In genomic region chr5:129208279-129208678, GRCm38 (mm10) we compare ENCODE assay signal across 26 mouse cellular contexts.
"Had no signal": no experiment of that assay in that cellular context is flagged by ENCODE, and none has a peak within 500 bp of the region (broad histone marks: within the 10 kb centered on the region; RNA-seq: fewer than 3 reads in every experiment).

No protein-coding gene starts in this region.

- H3K36me3 ChIP-seq: heart, embryonic 10.5 days; heart, embryonic 12.5 days; hindbrain, embryonic 10.5 days; hindbrain, embryonic 12.5 days; intestine, embryonic 15.5 days; limb, embryonic 10.5 days; limb, embryonic 12.5 days; liver, embryonic 13.5 days; liver, embryonic 15.5 days had no signal

- ATAC-seq: hindbrain, embryonic 16.5 days; inflammation-experienced regulatory T-cells, adult 6 months; intestine, embryonic 15.5 days; intestine, postnatal 0 days; liver, postnatal 0 days had no signal

- H3K9ac ChIP-seq: heart, embryonic 12.5 days; hindbrain, embryonic 12.5 days; hindbrain, embryonic 14.5 days; intestine, embryonic 15.5 days; limb, embryonic 12.5 days; liver, embryonic 13.5 days; liver, embryonic 15.5 days; liver, postnatal 0 days had no signal

- H3K27ac ChIP-seq: gastrocnemius, adult 2 months; heart, embryonic 10.5 days; hindbrain, embryonic 10.5 days; hindbrain, embryonic 12.5 days; hindbrain, embryonic 14.5 days; intestine, embryonic 15.5 days; layer of hippocampus, adult 2 months; left cerebral cortex, adult 2 months; limb, embryonic 10.5 days; limb, embryonic 12.5 days; liver, embryonic 13.5 days; liver, embryonic 15.5 days had no signal

- DNase-seq: gastrocnemius, adult 2 months; gastrocnemius, postnatal 10 days; gastrocnemius, postnatal 25 days; heart, adult 18-20 months; heart, postnatal 10 days; heart, postnatal 4 days; kidney, adult 18-20 months; kidney, postnatal 14 days; liver; liver, embryonic 13.5 days; liver, postnatal 0 days had no signal

- H3K4me2 ChIP-seq: heart, embryonic 12.5 days; hindbrain, embryonic 12.5 days; hindbrain, embryonic 14.5 days; intestine, embryonic 15.5 days; limb, embryonic 12.5 days; liver, embryonic 11.5 days; liver, embryonic 13.5 days; liver, embryonic 15.5 days had no signal

- H3K27me3 ChIP-seq: limb, embryonic 12.5 days; liver, embryonic 13.5 days; liver, embryonic 15.5 days had no signal

- H3K4me1 ChIP-seq: heart, embryonic 12.5 days; intestine, embryonic 15.5 days; liver, embryonic 13.5 days; liver, embryonic 15.5 days had no signal

- H3K9me3 ChIP-seq: heart, embryonic 10.5 days; heart, embryonic 12.5 days; hindbrain, embryonic 10.5 days; hindbrain, embryonic 12.5 days; intestine, embryonic 15.5 days; limb, embryonic 10.5 days; limb, embryonic 12.5 days; liver, embryonic 13.5 days; liver, embryonic 15.5 days had no signal

- H3K4me3 ChIP-seq: gastrocnemius, adult 2 months; heart, embryonic 10.5 days; heart, embryonic 12.5 days; hindbrain, embryonic 10.5 days; hindbrain, embryonic 12.5 days; intestine, embryonic 15.5 days; layer of hippocampus, adult 2 months; left cerebral cortex, adult 2 months; limb, embryonic 10.5 days; limb, embryonic 12.5 days; liver, embryonic 13.5 days; liver, embryonic 15.5 days had no signal
